Mouse (Mus musculus) megakaryocyte, embryonic 14.5 days (primary cell): ENCODE measurements around the gene Sp6.

Experiments
- FLI1 ChIP-seq: IDR thresholded peaks from 2 replicates; pipeline ENCODE4 v1.6.1; 2012; ENCODE audit warnings: low read length, inconsistent platforms, mixed read lengths
- GATA1 ChIP-seq: IDR thresholded peaks from 3 replicates; pipeline ENCODE4 v1.6.1; 2012; ENCODE audit warnings: mixed read lengths, low read length, inconsistent platforms, borderline replicate concordance

DNA sequence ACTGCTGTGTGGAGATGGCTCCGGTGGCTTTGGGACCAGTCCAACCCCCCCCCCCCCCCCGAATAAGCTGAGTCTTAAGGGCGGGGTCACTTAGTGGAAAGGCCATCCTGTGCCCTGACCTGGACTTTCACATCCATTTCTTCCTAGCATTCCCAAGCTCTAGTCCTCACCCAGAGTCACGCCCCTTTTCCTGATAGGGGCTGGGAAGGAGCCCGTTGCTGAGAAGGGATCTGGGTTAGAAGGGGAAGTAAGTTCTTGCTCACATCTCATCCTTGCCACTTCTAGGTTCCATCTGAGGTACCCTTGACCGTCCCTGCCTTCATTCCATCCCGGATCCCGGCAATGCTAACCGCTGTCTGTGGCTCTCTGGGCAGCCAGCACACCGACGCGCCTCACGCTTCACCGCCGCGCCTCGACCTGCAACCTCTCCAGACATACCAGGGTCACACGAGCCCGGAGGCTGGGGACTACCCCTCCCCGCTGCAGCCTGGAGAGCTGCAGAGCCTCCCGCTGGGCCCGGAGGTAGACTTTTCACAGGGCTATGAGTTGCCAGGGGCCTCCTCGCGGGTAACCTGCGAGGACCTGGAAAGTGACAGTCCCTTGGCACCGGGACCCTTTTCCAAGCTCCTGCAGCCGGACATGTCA, 8.0 kb downstream of the Sp6 start:
- no peak for TF ChIP-seq GATA1
- TF ChIP-seq FLI1 = no peak
